Mouse (Mus musculus) cortical plate, adult 2 months (tissue): ENCODE measurements around the gene Ccdc155.

Experiments used
- CTCF ChIP-seq: fragments of 200-500 bp; IDR thresholded peaks from 2 replicates; pipeline ENCODE4 v1.5.1; 2011; ENCODE audit warnings: mild to moderate bottlenecking, control low read depth, low read length; ENCODE audit not compliant: insufficient read depth; ENCODE audit errors: extremely low read depth
- POLR2A ChIP-seq: fragments of 200-500 bp; IDR thresholded peaks from 2 replicates; pipeline ENCODE4 v1.6.1; 2011; ENCODE audit warnings: mild to moderate bottlenecking, low read length, control low read depth; ENCODE audit not compliant: insufficient read depth; ENCODE audit errors: extremely low read depth

GRCm38 (mm10) chr7:45154096-45154992 is 50.3 kb downstream of the Ccdc155 start, which contains the start of the genes Pih1d1 and Aldh16a1:
- TF ChIP-seq POLR2A: peak; percentile 89
- 0 out of 2 replicates have a peak, but pooled peaks have one; percentile 0 for TF ChIP-seq CTCF
